In the genomic region with DNA sequence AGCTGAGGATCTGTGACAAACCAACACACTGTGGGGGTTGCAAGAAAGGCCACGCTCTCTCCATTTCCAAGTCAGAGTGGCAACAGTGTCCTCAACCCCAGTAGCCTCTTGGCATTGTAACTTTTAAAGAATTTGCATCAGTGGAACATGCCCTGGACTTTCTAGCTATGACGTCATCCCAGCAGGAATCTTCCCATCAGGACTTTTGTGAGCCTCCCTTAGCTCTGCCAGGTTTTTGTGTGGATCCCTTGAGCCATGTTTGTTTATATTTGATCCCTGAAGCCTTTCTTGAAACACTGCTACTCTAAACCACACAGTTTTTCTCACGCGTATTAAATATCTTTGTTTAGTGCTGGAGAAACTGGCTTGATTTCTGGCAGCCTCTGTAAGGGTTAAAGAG, we compare ENCODE assay signal across 14 mouse cellular contexts.
DNase-seq lines count a peak whose midpoint lies in the region; ATAC-seq and TF ChIP-seq lines count a peak whose summit lies in the region.
"Had no signal": no experiment of that assay in that cellular context is flagged by ENCODE, and none has a peak within 500 bp of the region (broad histone marks: within the 10 kb centered on the region; RNA-seq: fewer than 3 reads in every experiment).

No protein-coding gene starts in this region.

- no peak overlapping the region for H3K27ac ChIP-seq in hindbrain, postnatal 0 days
- H3K27ac ChIP-seq in hindbrain, embryonic 13.5 days, result no peak overlapping the region
- H3K27ac ChIP-seq: heart, embryonic 15.5 days; hindbrain, embryonic 12.5 days; liver, embryonic 13.5 days had no signal

- TF ChIP-seq CTCF in hindbrain, postnatal 0 days (IDR thresholded peaks at IDR 0.05; ENCODE audit: low read depth), result no peak

- no peaks in the 10 kb centered on the region for H3K9me3 ChIP-seq in hindbrain, postnatal 0 days (ENCODE audit: low read length)
- H3K9me3 ChIP-seq in hindbrain, embryonic 13.5 days, result no peaks in the 10 kb centered on the region
- H3K9me3 ChIP-seq: heart, embryonic 15.5 days; hindbrain, embryonic 12.5 days; liver, embryonic 13.5 days had no signal

- no peak overlapping the region for H3K9ac ChIP-seq in hindbrain, postnatal 0 days (replicated peaks; ENCODE audit: low read length)
- no peak overlapping the region for H3K9ac ChIP-seq in hindbrain, embryonic 13.5 days
- H3K9ac ChIP-seq: forebrain, postnatal 0 days; heart, embryonic 15.5 days; hindbrain, embryonic 12.5 days; liver, embryonic 13.5 days had no signal

- H3K27me3 ChIP-seq in hindbrain, postnatal 0 days (ENCODE audit: insufficient read depth, low read length), result no peaks in the 10 kb centered on the region
- H3K27me3 ChIP-seq in hindbrain, embryonic 13.5 days, result no peaks in the 10 kb centered on the region
- H3K27me3 ChIP-seq: heart, embryonic 15.5 days; hindbrain, embryonic 12.5 days; liver, embryonic 13.5 days had no signal

- WGBS in hindbrain, postnatal 0 days, result 38% methylated on average over 4 of the region's 4 CpGs
- WGBS in hindbrain, embryonic 13.5 days, result 58% methylated on average over 4 of the region's 4 CpGs

- ATAC-seq in hindbrain, postnatal 0 days, result 0 out of 2 replicates have a peak, but pooled peaks have one; percentile 28
- ATAC-seq in hindbrain, embryonic 13.5 days (ENCODE audit: low FRiP score), result no peak
- ATAC-seq in frontal cortex, adult (ENCODE audit: low TSS enrichment), result no peak
- ATAC-seq: forebrain, postnatal 0 days; intestine, postnatal 0 days had no signal

- H3K4me2 ChIP-seq in hindbrain, postnatal 0 days (ENCODE audit: low read depth, low read length), result no peak overlapping the region
- no peak overlapping the region for H3K4me2 ChIP-seq in hindbrain, embryonic 13.5 days
- H3K4me2 ChIP-seq: heart, embryonic 15.5 days; hindbrain, embryonic 12.5 days; liver, embryonic 13.5 days had no signal

- no peaks in the 10 kb centered on the region for H3K36me3 ChIP-seq in hindbrain, postnatal 0 days (ENCODE audit: insufficient read depth, low read length)
- H3K36me3 ChIP-seq in hindbrain, embryonic 13.5 days, result no peaks in the 10 kb centered on the region
- H3K36me3 ChIP-seq: heart, embryonic 15.5 days; hindbrain, embryonic 12.5 days; liver, embryonic 13.5 days had no signal

- DNase-seq in hindbrain, postnatal 0 days (ENCODE audit: low spot score), result peak; percentile 34
- peak; percentile 27 for DNase-seq in lung, postnatal 10 days
- DNase-seq in lung, adult 18-20 months, result no peak
- peak; percentile 37 for DNase-seq in embryo, embryonic 10.5 days (ENCODE audit: low spot score)
- no peak for DNase-seq in frontal cortex, postnatal 25 days (ENCODE audit: low spot score in 2 of 2)
- DNase-seq: adrenal gland, adult 8-10 months; cerebellum, postnatal 25 days; forebrain, postnatal 0 days; liver, embryonic 13.5 days had no signal

- no peak overlapping the region for H3K4me3 ChIP-seq in hindbrain, postnatal 0 days (ENCODE audit: low read length)
- H3K4me3 ChIP-seq in hindbrain, embryonic 13.5 days, result no peak overlapping the region
- H3K4me3 ChIP-seq: heart, embryonic 15.5 days; hindbrain, embryonic 12.5 days; liver, embryonic 13.5 days had no signal

- H3K4me1 ChIP-seq in hindbrain, postnatal 0 days (ENCODE audit: insufficient read depth, low read length), result 0 out of 2 replicates have a peak, but pooled peaks cover 5% of the 10 kb centered on the region
- H3K4me1 ChIP-seq in hindbrain, embryonic 13.5 days (replicated peaks), result peaks cover 29% of the 10 kb centered on the region

Comparison
In these comparisons a context has a peak if more than half of its experiments do, and no peak if none do; other contexts are left out.
1. DNase-seq: peak in hindbrain, postnatal 0 days (single experiment), lung, postnatal 10 days (single experiment) and embryo, embryonic 10.5 days (single experiment); none in lung, adult 18-20 months (0 of 2) and frontal cortex, postnatal 25 days (0 of 2).